Mouse (Mus musculus) small intestine, adult 2 months (tissue): ENCODE results near the gene Tmem106c.

Experiments used
- CTCF ChIP-seq: fragments of 200-500 bp; IDR thresholded peaks from 2 replicates; pipeline ENCODE4 v1.5.1; 2012; ENCODE audit warnings: low read depth, mild to moderate bottlenecking, control low read depth, inconsistent platforms, low read length, moderate library complexity, mixed read lengths; ENCODE audit not compliant: insufficient replicate concordance, insufficient read length; ENCODE audit errors: extremely low read depth
- POLR2A ChIP-seq: fragments of 200-500 bp; IDR thresholded peaks from 2 replicates; pipeline ENCODE4 v1.6.1; 2012; ENCODE audit warnings: low read depth, mild to moderate bottlenecking, control low read depth, inconsistent platforms, low read length, moderate library complexity

DNA sequence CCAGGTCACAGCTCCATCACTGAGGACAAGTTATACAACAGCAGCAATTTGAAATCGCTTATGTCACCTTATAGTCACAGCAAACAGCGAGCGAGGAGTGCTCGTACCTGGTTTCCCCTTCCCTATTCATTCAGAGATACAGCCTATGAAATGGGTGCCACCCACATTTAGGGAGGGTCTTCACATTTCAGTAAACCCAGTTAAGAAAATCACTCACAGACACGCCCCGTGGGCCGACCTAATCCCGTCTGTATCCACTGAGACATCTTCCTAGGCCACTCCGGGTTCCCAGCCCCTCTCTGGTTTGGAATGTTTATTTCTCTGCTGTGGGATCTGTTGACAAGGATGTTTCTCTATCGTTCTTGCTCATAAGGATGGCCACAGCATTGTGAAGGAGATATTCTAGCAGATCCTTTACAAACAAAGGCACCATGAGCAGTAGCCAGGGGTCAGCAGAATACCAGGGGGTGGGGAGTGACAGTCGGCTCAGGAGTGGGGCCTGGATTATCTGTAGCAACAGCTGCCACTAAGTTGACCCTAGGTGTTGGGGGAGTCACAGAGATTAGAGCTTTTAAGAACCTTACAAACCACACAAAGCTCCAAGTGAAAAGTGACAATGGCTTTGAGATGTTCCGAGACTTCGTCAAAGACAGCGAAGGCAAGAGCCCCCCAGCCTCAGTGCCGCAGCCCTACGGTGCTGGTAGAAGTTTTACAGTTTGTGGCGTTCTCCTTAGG is 1.5 kb downstream of the Tmem106c start:
- no peak for TF ChIP-seq POLR2A
- TF ChIP-seq CTCF, result no peak
